Comparison of ENCODE assay signal across 8 mouse cellular contexts in the genomic region with DNA sequence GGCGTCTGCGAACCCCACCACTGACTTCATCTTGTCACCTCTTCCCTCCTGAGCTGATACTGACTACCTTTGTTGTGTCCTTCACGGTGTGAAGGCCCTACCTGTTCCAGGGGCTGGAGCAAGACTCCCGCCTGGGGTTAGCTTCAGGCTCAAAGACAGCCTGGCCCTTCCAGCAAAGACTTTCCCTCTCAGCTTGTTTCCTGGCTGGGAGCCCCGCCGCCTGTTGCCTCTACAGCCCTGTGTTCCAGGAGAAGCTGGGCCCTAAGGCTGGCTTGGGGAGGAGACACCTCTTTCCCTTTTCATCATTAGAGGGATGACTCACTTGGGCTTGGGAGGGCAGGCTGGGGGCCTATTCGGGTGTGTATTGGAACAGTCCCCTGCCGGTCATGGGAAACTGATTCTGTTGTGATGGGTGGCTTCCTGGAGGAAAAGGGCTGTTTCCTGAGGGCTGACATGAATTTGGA. TPM values are rescaled to one million over a fixed set of nuclear protein-coding genes. Genes with fewer than 3 reads are reported as not detected.
DNase-seq lines count a peak whose midpoint lies in the region; ATAC-seq and TF ChIP-seq lines count a peak whose summit lies in the region.

No protein-coding gene starts in this region.

- H3K9me3 ChIP-seq in intestine, postnatal 0 days (ENCODE audit: control insufficient read depth) = no peaks in the 10 kb centered on the region
- no peaks in the 10 kb centered on the region for H3K9me3 ChIP-seq in lung, embryonic 14.5 days (ENCODE audit: low read depth, low read length)

- H3K9ac ChIP-seq in intestine, postnatal 0 days (ENCODE audit: low read depth, low read length) = peak overlapping the region; percentile 81
- peak overlapping the region; percentile 82 for H3K9ac ChIP-seq in lung, embryonic 14.5 days

- no peaks in the 10 kb centered on the region for H3K27me3 ChIP-seq in thymus, adult 2 months (ENCODE audit: control insufficient read depth, insufficient read depth, low read length)
- no peaks in the 10 kb centered on the region for H3K27me3 ChIP-seq in intestine, postnatal 0 days (replicated peaks; ENCODE audit: control insufficient read depth, insufficient read depth, low read length)
- H3K27me3 ChIP-seq in lung, embryonic 14.5 days (ENCODE audit: insufficient read depth, low read length) = no peaks in the 10 kb centered on the region

- 34% methylated on average over 8 of the region's 8 CpGs for WGBS in thymus, adult 2 months
- 13% methylated on average over 8 of the region's 8 CpGs for WGBS in intestine, postnatal 0 days
- WGBS in lung, embryonic 14.5 days = 19% methylated on average over 8 of the region's 8 CpGs

- no peak for TF ChIP-seq POLR2A in thymus, adult 2 months (IDR thresholded peaks at IDR 0.05; ENCODE audit: control insufficient read depth, extremely low read depth, insufficient read depth, low read length, poor library complexity)

- H3K27ac ChIP-seq in thymus, adult 2 months (ENCODE audit: control insufficient read depth, insufficient read depth, low read length) = no peak overlapping the region
- H3K27ac ChIP-seq in intestine, postnatal 0 days (ENCODE audit: low read depth, low read length) = peak overlapping the region; percentile 83
- H3K27ac ChIP-seq in lung, embryonic 14.5 days (ENCODE audit: low read depth) = peak overlapping the region; percentile 73

- H3K4me2 ChIP-seq in intestine, postnatal 0 days (replicated peaks; ENCODE audit: low read depth) = peak overlapping the region; percentile 84
- H3K4me2 ChIP-seq in lung, embryonic 14.5 days = peak overlapping the region; percentile 85

- ATAC-seq in intestine, postnatal 0 days = peak; percentile 14
- ATAC-seq in lung, embryonic 14.5 days (ENCODE audit: insufficient read depth) = peak; percentile 68
- ATAC-seq in frontal cortex, adult (ENCODE audit: low TSS enrichment) = no peak

- no peaks in the 10 kb centered on the region for H3K36me3 ChIP-seq in thymus, adult 2 months (ENCODE audit: control insufficient read depth, insufficient read depth, low read length)
- no peaks in the 10 kb centered on the region for H3K36me3 ChIP-seq in intestine, postnatal 0 days (ENCODE audit: control insufficient read depth, insufficient read depth)
- H3K36me3 ChIP-seq in lung, embryonic 14.5 days (ENCODE audit: insufficient read depth) = no peaks in the 10 kb centered on the region

- no peak for DNase-seq in thymus, adult 2 months
- DNase-seq in thymus, postnatal 25 days = no peak
- peak; percentile 68 to 70 for DNase-seq in cerebellum, postnatal 36 days
- DNase-seq in heart, adult 18-20 months = peak; percentile 82 to 89
- peak; percentile 52 for DNase-seq in lung, embryonic 14.5 days
- DNase-seq in skeletal muscle tissue, adult 2 months (ENCODE audit: low read depth, low spot score) = peak; percentile 56

- H3K4me3 ChIP-seq in thymus, adult 2 months (ENCODE audit: control insufficient read depth, insufficient read depth, low read length) = peak overlapping the region; percentile 79
- H3K4me3 ChIP-seq in intestine, postnatal 0 days (ENCODE audit: low read depth, low read length) = peak overlapping the region; percentile 76
- peak overlapping the region; percentile 67 for H3K4me3 ChIP-seq in lung, embryonic 14.5 days (ENCODE audit: low read depth, low read length)

- TF ChIP-seq CTCF in thymus, adult 2 months (IDR thresholded peaks at IDR 0.05; ENCODE audit: borderline replicate concordance, control insufficient read depth, extremely low read depth, insufficient read depth, low read length, poor library complexity) = no peak
- TF ChIP-seq CTCF in intestine, postnatal 0 days (IDR thresholded peaks at IDR 0.05; ENCODE audit: low read depth) = no peak
- no peak for TF ChIP-seq CTCF in lung, embryonic 14.5 days (IDR thresholded peaks at IDR 0.05; ENCODE audit: low read depth)

- H3K4me1 ChIP-seq in thymus, adult 2 months (replicated peaks; ENCODE audit: control insufficient read depth, insufficient read depth, low read length) = peaks cover 16% of the 10 kb centered on the region
- H3K4me1 ChIP-seq in intestine, postnatal 0 days (replicated peaks; ENCODE audit: control insufficient read depth, insufficient read depth, low read length) = peaks cover 5% of the 10 kb centered on the region; the same call in 1 of the 2 replicates
- peaks cover 9% of the 10 kb centered on the region; the same call in 1 of the 2 replicates for H3K4me1 ChIP-seq in lung, embryonic 14.5 days (ENCODE audit: insufficient read depth)

RNA-seq across cellular contexts. Expression of a gene that starts 0.6 kb away (rescaled TPM):
- 2,502 and 2,648 TPM in 2 replicates for polyA plus RNA-seq in thymus, adult 2 months (2012; rRNA removed)
- total RNA-seq in heart, adult 18-20 months (2021) = 10 to 100 TPM; 31.4 to 55.0 TPM
- polyA plus RNA-seq in intestine, postnatal 0 days (2015; fragmentation: Nextera tagmentation; extraction: Ambion mirVana) = 303 and 311 TPM in 2 replicates
- 56.6 and 61.0 TPM in 2 replicates for polyA plus RNA-seq in lung, embryonic 14.5 days (2014; fragmentation: Nextera tagmentation; extraction: Ambion mirVana)

RNA-seq across cellular contexts. Expression of a gene that starts 20.6 kb away (rescaled TPM):
- polyA plus RNA-seq in thymus, adult 2 months (2012; rRNA removed) = 210 and 228 TPM in 2 replicates
- 10 to 100 TPM; 13.6 to 17.2 TPM for total RNA-seq in heart, adult 18-20 months (2021)
- polyA plus RNA-seq in intestine, postnatal 0 days (2015; fragmentation: Nextera tagmentation; extraction: Ambion mirVana) = 16.1 and 17.1 TPM in 2 replicates
- polyA plus RNA-seq in lung, embryonic 14.5 days (2014; fragmentation: Nextera tagmentation; extraction: Ambion mirVana) = 10.6 and 11.6 TPM in 2 replicates

RNA-seq across cellular contexts. Expression of a gene that starts 35.0 kb away (rescaled TPM):
- 37.9 and 39.9 TPM in 2 replicates for polyA plus RNA-seq in thymus, adult 2 months (2012; rRNA removed)
- 1 to 10 TPM; 8.1 to 9.8 TPM for total RNA-seq in heart, adult 18-20 months (2021)
- polyA plus RNA-seq in intestine, postnatal 0 days (2015; fragmentation: Nextera tagmentation; extraction: Ambion mirVana) = 7.5 and 8.9 TPM in 2 replicates
- 24.5 and 27.6 TPM in 2 replicates for polyA plus RNA-seq in lung, embryonic 14.5 days (2014; fragmentation: Nextera tagmentation; extraction: Ambion mirVana)

RNA-seq across cellular contexts. Expression of a gene that starts 43.4 kb away (rescaled TPM):
- polyA plus RNA-seq in thymus, adult 2 months (2012; rRNA removed) = 11.7 and 11.9 TPM in 2 replicates
- total RNA-seq in heart, adult 18-20 months (2021) = 10 to 100 TPM; 11.4 to 14.3 TPM
- polyA plus RNA-seq in intestine, postnatal 0 days (2015; fragmentation: Nextera tagmentation; extraction: Ambion mirVana) = 12.1 and 12.7 TPM in 2 replicates
- 9.3 and 10.6 TPM in 2 replicates for polyA plus RNA-seq in lung, embryonic 14.5 days (2014; fragmentation: Nextera tagmentation; extraction: Ambion mirVana)

RNA-seq across cellular contexts. Expression of a gene that starts 43.5 kb away (rescaled TPM):
- polyA plus RNA-seq in thymus, adult 2 months (2012; rRNA removed) = 31.4 and 52.2 TPM in 2 replicates
- total RNA-seq in heart, adult 18-20 months (2021) = 100 to 1,000 TPM; 214 to 228 TPM
- polyA plus RNA-seq in intestine, postnatal 0 days (2015; fragmentation: Nextera tagmentation; extraction: Ambion mirVana) = 683 and 718 TPM in 2 replicates
- 599 and 638 TPM in 2 replicates for polyA plus RNA-seq in lung, embryonic 14.5 days (2014; fragmentation: Nextera tagmentation; extraction: Ambion mirVana)

Comparison
In these comparisons a context has a peak if more than half of its experiments do, and no peak if none do; other contexts are left out.
1. DNase-seq: peak in cerebellum, postnatal 36 days (2 of 2), heart, adult 18-20 months (2 of 2), lung, embryonic 14.5 days (single experiment) and skeletal muscle tissue, adult 2 months (single experiment); none in thymus, adult 2 months (single experiment) and thymus, postnatal 25 days (single experiment).
2. RNA of a gene that starts 20.6 kb away (polyA plus RNA-seq): 210 to 228 TPM in thymus, adult 2 months; 16.1 to 17.1 TPM in intestine, postnatal 0 days and 10.6 to 11.6 TPM in lung, embryonic 14.5 days; every median in the first group is over 10 times any median in the second.
3. Peak in every context shown above with its lines, with median percentiles within 50 percentile points of each other: H3K4me3 ChIP-seq.